Mouse (Mus musculus): ENCODE results near the gene Rab34. TPM values are rescaled to one million over a fixed set of nuclear protein-coding genes. Genes with fewer than 3 reads are reported as not detected.
A peak's percentile ranks its signal among the peaks of the same experiment; 100 is the strongest.

The Rab34 gene
- polyA plus RNA-seq, 1 experiment: 18.5 TPM

DNA sequence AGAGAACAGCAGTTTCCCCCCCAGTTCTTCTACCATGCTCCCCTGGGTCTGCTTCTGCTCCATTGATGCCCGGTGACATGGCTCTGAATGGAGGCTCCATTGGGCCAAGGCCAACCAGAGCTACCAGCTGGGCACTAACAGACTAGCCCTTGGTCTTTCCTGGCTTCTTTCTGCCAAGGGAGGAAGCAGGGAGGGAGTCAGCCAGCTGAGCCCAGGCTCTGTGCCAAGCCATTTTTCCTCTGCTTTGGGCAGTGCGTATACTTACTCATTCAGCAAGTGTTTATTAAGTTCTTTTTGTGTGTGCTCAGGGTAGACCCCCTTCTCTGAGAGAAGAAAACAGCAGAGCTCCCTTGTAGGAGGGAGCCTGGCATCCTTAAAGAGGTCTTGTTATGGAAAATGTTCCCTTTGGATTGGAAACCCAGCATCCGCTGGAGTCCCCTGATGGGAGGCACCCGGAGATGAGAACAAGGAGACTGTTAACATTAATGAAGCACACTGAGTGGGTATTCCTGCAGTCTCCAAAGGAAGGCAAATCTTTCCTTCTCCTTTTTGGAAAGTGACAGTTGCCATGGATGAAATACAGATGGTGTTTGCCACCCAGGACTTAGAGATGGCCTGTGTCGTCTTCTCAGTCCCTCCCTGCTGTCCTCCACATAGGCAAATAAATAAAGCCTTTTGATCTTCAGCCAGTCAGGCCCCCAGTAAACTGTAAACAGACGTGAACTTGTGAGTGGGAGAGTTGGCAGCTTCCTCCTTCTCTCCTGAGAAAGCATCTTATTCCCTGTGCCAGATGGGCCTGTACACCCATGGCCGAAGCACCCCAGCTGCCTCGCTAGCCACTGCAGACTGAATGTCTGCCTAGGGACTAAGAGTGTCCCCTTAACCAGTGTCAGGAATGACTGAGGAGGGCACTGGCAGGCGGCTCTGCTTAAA is 35.7 kb upstream of the Rab34 start:
- Histone ChIP-seq H3K27ac (ENCODE audit: control insufficient read depth, insufficient read depth, low read length) (no peak overlapping the region), H3K36me3 (ENCODE audit: control insufficient read depth, insufficient read depth, low read length) (peaks cover 2% of the 10 kb centered on the region), H3K27me3 (ENCODE audit: control insufficient read depth, insufficient read depth, low read length) (no peaks in the 10 kb centered on the region)

DNA sequence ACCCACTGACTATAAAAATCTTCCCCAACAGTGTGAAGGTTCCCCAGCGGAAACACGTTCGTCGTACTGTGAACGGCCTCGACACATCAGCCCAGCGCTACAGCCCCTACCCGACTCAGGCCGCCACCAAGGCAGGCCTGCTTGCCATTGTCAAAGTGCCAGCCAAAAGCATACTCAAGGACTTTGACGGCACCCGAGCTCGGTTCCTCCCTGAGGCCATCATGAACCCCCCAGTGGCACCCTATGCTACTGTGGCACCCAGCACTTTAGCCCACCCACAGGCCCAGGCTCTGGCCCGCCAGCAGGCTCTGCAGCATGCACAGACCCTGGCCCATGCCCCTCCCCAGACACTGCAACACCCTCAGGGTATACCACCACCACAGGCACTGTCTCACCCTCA is 34.5 kb upstream of the Rab34 start:
- H3K27me3 ChIP-seq (ENCODE audit: control insufficient read depth, insufficient read depth, low read length): no peaks in the 10 kb centered on the region
- TF ChIP-seq CTCF (IDR thresholded peaks at IDR 0.05; ENCODE audit: borderline replicate concordance, control insufficient read depth, extremely low read depth, insufficient read depth, low read length, poor library complexity) (no peak), POLR2A (IDR thresholded peaks at IDR 0.05; ENCODE audit: control insufficient read depth, extremely low read depth, insufficient read depth, low read length, poor library complexity) (no peak)
- no peak for DNase-seq
- H3K4me1 ChIP-seq (replicated peaks; ENCODE audit: control insufficient read depth, insufficient read depth, low read length): no peaks in the 10 kb centered on the region
- WGBS: 97% methylated on average over 13 of the region's 13 CpGs
- peaks cover 15% of the 10 kb centered on the region for H3K36me3 ChIP-seq (ENCODE audit: control insufficient read depth, insufficient read depth, low read length)
- no peak overlapping the region for H3K4me3 ChIP-seq (ENCODE audit: control insufficient read depth, insufficient read depth, low read length)
- H3K27ac ChIP-seq (ENCODE audit: control insufficient read depth, insufficient read depth, low read length): no peak overlapping the region

More for the DNA sequence above, 35.7 kb upstream of the Rab34 start:
- no peak for DNase-seq
- 91% methylated on average over 9 of the region's 9 CpGs for WGBS
- Histone ChIP-seq H3K4me3 (ENCODE audit: control insufficient read depth, insufficient read depth, low read length) (no peak overlapping the region), H3K4me1 (replicated peaks; ENCODE audit: control insufficient read depth, insufficient read depth, low read length) (no peaks in the 10 kb centered on the region)
- TF ChIP-seq CTCF (IDR thresholded peaks at IDR 0.05; ENCODE audit: borderline replicate concordance, control insufficient read depth, extremely low read depth, insufficient read depth, low read length, poor library complexity) (no peak), POLR2A (IDR thresholded peaks at IDR 0.05; ENCODE audit: control insufficient read depth, extremely low read depth, insufficient read depth, low read length, poor library complexity) (no peak)

DNA sequence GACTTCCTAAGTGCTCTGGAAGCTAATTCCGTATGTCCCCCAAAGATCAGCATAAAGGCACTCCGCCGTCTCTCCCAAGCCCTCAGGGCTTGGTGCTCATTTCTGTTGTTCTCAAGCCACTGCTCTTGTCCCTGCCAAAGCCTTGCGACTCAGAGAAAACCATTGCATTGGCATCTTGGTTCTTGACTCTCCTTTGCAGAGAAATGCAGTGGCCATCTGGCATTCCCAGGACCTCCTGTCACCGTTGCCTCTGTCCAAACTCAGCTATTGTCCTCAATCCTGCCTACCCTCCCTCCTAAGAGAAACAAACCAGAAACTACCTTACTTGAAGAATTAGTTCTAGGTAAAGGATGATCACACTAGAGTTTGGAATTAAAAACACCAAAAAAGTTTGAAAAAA is 32.6 kb upstream of the Rab34 start:
- H3K36me3 ChIP-seq (ENCODE audit: control insufficient read depth, insufficient read depth, low read length): peaks cover 26% of the 10 kb centered on the region
- H3K4me3 ChIP-seq (ENCODE audit: control insufficient read depth, insufficient read depth, low read length): no peak overlapping the region
- no peaks in the 10 kb centered on the region for H3K27me3 ChIP-seq (ENCODE audit: control insufficient read depth, insufficient read depth, low read length)
- TF ChIP-seq POLR2A (IDR thresholded peaks at IDR 0.05; ENCODE audit: control insufficient read depth, extremely low read depth, insufficient read depth, low read length, poor library complexity) (no peak), CTCF (IDR thresholded peaks at IDR 0.05; ENCODE audit: borderline replicate concordance, control insufficient read depth, extremely low read depth, insufficient read depth, low read length, poor library complexity) (no peak)
- no peak overlapping the region for H3K27ac ChIP-seq (ENCODE audit: control insufficient read depth, insufficient read depth, low read length)
- WGBS: 98% methylated on average over 5 of the region's 5 CpGs
- no peaks in the 10 kb centered on the region for H3K4me1 ChIP-seq (replicated peaks; ENCODE audit: control insufficient read depth, insufficient read depth, low read length)
- no peak for DNase-seq

DNA sequence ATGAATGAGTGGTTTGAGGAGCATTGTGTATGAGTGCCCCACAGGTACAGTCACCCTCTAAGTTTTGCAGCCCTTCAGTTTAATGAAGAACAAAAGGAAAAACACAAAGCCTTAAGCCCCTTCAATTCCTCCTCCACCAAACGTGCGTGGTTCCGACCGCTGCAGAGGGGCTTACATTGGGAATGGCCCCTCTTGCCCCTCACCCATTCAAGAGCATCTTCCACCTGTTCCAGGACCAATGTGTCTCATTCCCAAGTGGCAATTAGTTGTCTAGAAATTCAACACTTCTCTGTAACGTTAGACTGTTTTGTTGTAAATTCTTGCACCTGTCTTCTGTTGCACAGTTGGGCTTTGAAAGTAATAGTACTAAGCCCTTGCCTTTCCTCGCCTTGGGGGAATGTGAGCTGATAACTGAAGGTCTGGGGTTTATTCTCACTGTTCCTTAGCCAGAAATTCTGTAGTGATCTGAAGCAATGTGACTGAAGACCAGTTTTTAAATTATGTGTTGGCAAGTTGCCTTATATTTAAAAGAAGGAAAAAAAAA is 32.0 kb upstream of the Rab34 start:
- 97% methylated on average over 6 of the region's 6 CpGs for WGBS
- H3K4me3 ChIP-seq (ENCODE audit: control insufficient read depth, insufficient read depth, low read length): no peak overlapping the region

DNA sequence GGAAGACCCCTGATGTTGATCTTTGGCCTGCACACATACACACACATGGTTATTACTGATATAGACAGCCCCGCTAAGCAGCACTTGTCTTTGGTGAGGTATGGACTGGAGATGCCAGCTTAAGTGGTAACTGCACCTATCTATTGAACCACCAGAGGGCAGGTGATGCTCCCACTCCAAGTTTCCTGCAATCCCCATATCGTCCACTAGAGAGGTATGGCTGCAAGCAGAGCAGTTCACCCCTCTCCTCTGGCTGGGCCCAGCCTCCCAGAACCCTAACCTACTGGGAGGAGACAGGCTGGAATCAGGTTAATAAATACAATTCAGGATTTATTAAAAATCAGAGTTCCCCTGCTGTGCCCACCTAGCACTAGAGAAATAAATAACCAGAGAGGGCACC is 29.1 kb upstream of the Rab34 start:
- peak; percentile 57; the same call in 1 of the 2 replicates for TF ChIP-seq CTCF (IDR thresholded peaks at IDR 0.05; ENCODE audit: borderline replicate concordance, control insufficient read depth, extremely low read depth, insufficient read depth, low read length, poor library complexity)
- TF ChIP-seq POLR2A (IDR thresholded peaks at IDR 0.05; ENCODE audit: control insufficient read depth, extremely low read depth, insufficient read depth, low read length, poor library complexity): no peak
- Histone ChIP-seq H3K36me3 (ENCODE audit: control insufficient read depth, insufficient read depth, low read length) (peaks cover 35% of the 10 kb centered on the region), H3K27me3 (ENCODE audit: control insufficient read depth, insufficient read depth, low read length) (no peaks in the 10 kb centered on the region), H3K27ac (ENCODE audit: control insufficient read depth, insufficient read depth, low read length) (no peak overlapping the region), H3K4me3 (ENCODE audit: control insufficient read depth, insufficient read depth, low read length) (no peak overlapping the region), H3K4me1 (replicated peaks; ENCODE audit: control insufficient read depth, insufficient read depth, low read length) (peaks cover 19% of the 10 kb centered on the region)
- DNase-seq: peak; percentile 84
- 30% methylated on average over 2 of the region's 2 CpGs for WGBS

More for the DNA sequence above, 32.0 kb upstream of the Rab34 start:
- Histone ChIP-seq H3K27me3 (ENCODE audit: control insufficient read depth, insufficient read depth, low read length) (no peaks in the 10 kb centered on the region), H3K4me1 (replicated peaks; ENCODE audit: control insufficient read depth, insufficient read depth, low read length) (no peaks in the 10 kb centered on the region), H3K27ac (ENCODE audit: control insufficient read depth, insufficient read depth, low read length) (no peak overlapping the region), H3K36me3 (ENCODE audit: control insufficient read depth, insufficient read depth, low read length) (peaks cover 31% of the 10 kb centered on the region)
- DNase-seq: no peak
- no peak for TF ChIP-seq CTCF (IDR thresholded peaks at IDR 0.05; ENCODE audit: borderline replicate concordance, control insufficient read depth, extremely low read depth, insufficient read depth, low read length, poor library complexity)

DNA sequence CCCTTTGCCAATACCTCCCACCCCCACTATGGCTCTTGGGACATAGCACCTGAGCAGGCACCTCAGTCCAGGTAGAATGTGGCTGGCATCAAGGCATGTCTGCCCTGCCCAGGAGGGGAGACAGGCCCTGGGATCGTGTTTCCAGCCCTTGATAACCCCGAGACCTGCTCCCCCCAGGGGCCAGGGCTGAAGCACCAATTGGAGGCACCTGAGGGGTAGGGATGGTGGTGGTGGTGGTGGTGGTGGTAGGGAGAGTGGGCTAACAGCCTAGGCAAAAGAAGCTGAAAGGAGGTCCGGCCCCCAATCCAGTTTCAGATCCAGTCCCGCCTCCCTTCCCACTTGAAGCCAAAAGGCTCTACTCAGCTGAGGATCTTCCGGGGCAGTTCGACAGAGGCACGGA is 28.7 kb upstream of the Rab34 start:
- WGBS: 93% methylated on average over 7 of the region's 7 CpGs
- Histone ChIP-seq H3K27me3 (ENCODE audit: control insufficient read depth, insufficient read depth, low read length) (no peaks in the 10 kb centered on the region), H3K36me3 (ENCODE audit: control insufficient read depth, insufficient read depth, low read length) (peaks cover 35% of the 10 kb centered on the region), H3K4me3 (ENCODE audit: control insufficient read depth, insufficient read depth, low read length) (no peak overlapping the region), H3K4me1 (replicated peaks; ENCODE audit: control insufficient read depth, insufficient read depth, low read length) (peaks cover 19% of the 10 kb centered on the region), H3K27ac (ENCODE audit: control insufficient read depth, insufficient read depth, low read length) (no peak overlapping the region)
- DNase-seq: no peak
- no peak for TF ChIP-seq POLR2A (IDR thresholded peaks at IDR 0.05; ENCODE audit: control insufficient read depth, extremely low read depth, insufficient read depth, low read length, poor library complexity)
- 0 out of 2 replicates have a peak, but pooled peaks have one; percentile 24 for TF ChIP-seq CTCF (IDR thresholded peaks at IDR 0.05; ENCODE audit: borderline replicate concordance, control insufficient read depth, extremely low read depth, insufficient read depth, low read length, poor library complexity)
